Mouse (Mus musculus): ENCODE measurements at regions not wholly inside any gene's neighbourhood (a gene's known extent, or its start where the extent isn't known, plus 50 kb on each side); places are given as distances from the start of the nearest gene placed in this dataset.
"Not testable (repeated sequence)": the region's sequence is repeated elsewhere in the genome, so short reads cannot be mapped to it uniquely, and the experiment has no call there.

GRCm38 (mm10) chr11:12589757-12590373, 125.1 kb upstream of the Cobl start:
- no peak for DNase-seq

GRCm38 (mm10) chr11:12584851-12585680, 120.3 kb upstream of the Cobl start:
- not testable (repeated sequence) for DNase-seq

- DNase-seq: peak in 1 of 2 experiments; percentile 33
Measured at GRCm38 (mm10) chr11:12578999-12579576, 114.3 kb upstream of the Cobl start.

GRCm38 (mm10) chr11:12559663-12560062, 94.9 kb upstream of the Cobl start:
- no peak for DNase-seq

- DNase-seq: peak; percentile 15 to 18
Measured at GRCm38 (mm10) chr11:12558995-12559633, 94.4 kb upstream of the Cobl start.

- no peak for DNase-seq
Measured at GRCm38 (mm10) chr11:12558176-12558575, 93.4 kb upstream of the Cobl start.

GRCm38 (mm10) chr11:12545771-12546170, 81.0 kb upstream of the Cobl start:
- no peak for DNase-seq

GRCm38 (mm10) chr11:12543042-12543441, 78.3 kb upstream of the Cobl start:
- no peak for DNase-seq

GRCm38 (mm10) chr11:12540333-12540870, 75.6 kb upstream of the Cobl start:
- DNase-seq: no peak

- DNase-seq: peak in 1 of 2 experiments; percentile 27
Measured at GRCm38 (mm10) chr11:12535063-12535462, 70.3 kb upstream of the Cobl start.

GRCm38 (mm10) chr11:12532288-12532687, 67.5 kb upstream of the Cobl start:
- peak; percentile 63 to 85 for DNase-seq

GRCm38 (mm10) chr11:12522063-12522462, 57.3 kb upstream of the Cobl start:
- not testable (repeated sequence) for DNase-seq

- DNase-seq: no peak
Measured at GRCm38 (mm10) chr11:12521286-12521685, 56.5 kb upstream of the Cobl start.

GRCm38 (mm10) chr11:12516374-12516773, 51.6 kb upstream of the Cobl start:
- no peak for DNase-seq
